Mouse (Mus musculus) MEL (cell line): ENCODE measurements at regions not wholly inside any gene's neighbourhood (a gene's known extent, or its start where the extent isn't known, plus 50 kb on each side); places are given as distances from the start of the nearest gene placed in this dataset.

ENCODE experiments used
- DNase-seq: peaks from one replicate; pipeline ENCODE4 v3.0.0; 2011; ENCODE audit warnings: low read depth, low spot score
- H3K27ac ChIP-seq: 2 replicates; pipeline ENCODE4 v1.5.1; 2012; ENCODE audit warnings: low read depth, mild to moderate bottlenecking, control low read depth, low read length, moderate library complexity; ENCODE audit not compliant: control insufficient read depth
- H3K27me3 ChIP-seq, 2 experiments: fragments of 150-350 bp in 1 of 2; sonication (generic) in 1 of 2; 2 replicates each; pipeline ENCODE4 v1.6.1; 2012; ENCODE audit warnings: low read length in 2 of 2, mild to moderate bottlenecking in 2 of 2, improper control_type of control experiment in 1 of 2, moderate library complexity in 1 of 2; ENCODE audit not compliant: insufficient read depth in 2 of 2, control insufficient read depth in 1 of 2
- H3K36me3 ChIP-seq, 2 experiments: 2 replicates each; pipeline ENCODE4 v1.6.1; 2012 to 2014; ENCODE audit warnings: low read length in 2 of 2, improper control_type of control experiment in 1 of 2, inconsistent platforms in 1 of 2, mild to moderate bottlenecking in 1 of 2; ENCODE audit not compliant: insufficient read depth in 2 of 2, control insufficient read depth in 1 of 2
- H3K4me1 ChIP-seq, 2 experiments: fragments of 150-350 bp in 1 of 2; sonication (generic) in 1 of 2; 2 replicates each; pipeline ENCODE4 v1.6.1; 2012; ENCODE audit warnings: low read length in 2 of 2, improper control_type of control experiment in 1 of 2, mild to moderate bottlenecking in 1 of 2; ENCODE audit not compliant: insufficient read depth in 2 of 2, control insufficient read depth in 1 of 2
- H3K4me3 ChIP-seq, 2 experiments: fragments of 150-350 bp in 1 of 2; sonication (generic) in 1 of 2; 2 replicates each; pipeline ENCODE4 v1.5.1; 2012; ENCODE audit warnings: low read depth in 2 of 2, low read length in 2 of 2, mild to moderate bottlenecking in 2 of 2, moderate library complexity in 2 of 2, control low read depth in 1 of 2, improper control_type of control experiment in 1 of 2; ENCODE audit not compliant: control insufficient read depth in 1 of 2, insufficient read depth in 1 of 2
- H3K79me2 ChIP-seq: 2 replicates; pipeline ENCODE4 v1.6.1; 2012; ENCODE audit warnings: mild to moderate bottlenecking, low read length, moderate library complexity; ENCODE audit not compliant: control insufficient read depth, poor library complexity, insufficient read depth
- H3K9ac ChIP-seq: 2 replicates; pipeline ENCODE4 v1.6.1; 2012; ENCODE audit warnings: low read depth, mild to moderate bottlenecking, control low read depth, low read length, moderate library complexity; ENCODE audit not compliant: control insufficient read depth, poor library complexity, severe bottlenecking
- H3K9me3 ChIP-seq: fragments of 150-350 bp; sonication (generic); replicated peaks from 2 replicates; pipeline ENCODE4 v1.6.1; 2012; ENCODE audit warnings: mild to moderate bottlenecking, low read length, improper control_type of control experiment, moderate library complexity; ENCODE audit not compliant: insufficient read depth
- CHD1 ChIP-seq: IDR thresholded peaks from 2 replicates; pipeline ENCODE4 v1.6.1; 2012; ENCODE audit warnings: low read depth, mild to moderate bottlenecking, inconsistent platforms, low read length, improper control_type of control experiment
- CTCF ChIP-seq, 3 experiments: IDR thresholded peaks in 2 of 3; conservative IDR thresholded peaks in 1 of 3; 2 replicates each; pipeline ENCODE4 v1.5.1; 2011 to 2012; ENCODE audit warnings: low read length in 3 of 3, low read depth in 2 of 3, mild to moderate bottlenecking in 2 of 3, improper control_type of control experiment in 1 of 3, inconsistent platforms in 1 of 3, mixed read lengths in 1 of 3, moderate library complexity in 1 of 3; ENCODE audit not compliant: control insufficient read depth in 1 of 3, insufficient read depth in 1 of 3, poor library complexity in 1 of 3, severe bottlenecking in 1 of 3
- E2F4 ChIP-seq: IDR thresholded peaks from 2 replicates; pipeline ENCODE4 v1.6.1; 2011; ENCODE audit warnings: low read depth, low read length, improper control_type of control experiment, borderline replicate concordance
- ELF1 ChIP-seq: IDR thresholded peaks from 2 replicates; pipeline ENCODE4 v1.6.1; 2014; ENCODE audit warnings: low read depth, mild to moderate bottlenecking, inconsistent platforms, low read length, improper control_type of control experiment, moderate library complexity
- EP300 ChIP-seq, 2 experiments: IDR thresholded peaks; 2 replicates each; pipeline ENCODE4 v1.6.1; 2011; ENCODE audit warnings: improper control_type of control experiment in 2 of 2, low read length in 2 of 2, low read depth in 1 of 2, mild to moderate bottlenecking in 1 of 2
- ETS1 ChIP-seq: IDR thresholded peaks from 2 replicates; pipeline ENCODE4 v1.6.1; 2012; ENCODE audit warnings: low read depth, mild to moderate bottlenecking, inconsistent platforms, low read length, improper control_type of control experiment, moderate library complexity
- GABPA ChIP-seq: IDR thresholded peaks from 2 replicates; pipeline ENCODE4 v1.6.1; 2012; ENCODE audit warnings: low read depth, mild to moderate bottlenecking, inconsistent platforms, low read length, improper control_type of control experiment, moderate library complexity
- GATA1 ChIP-seq: IDR thresholded peaks from 2 replicates; pipeline ENCODE4 v1.6.1; 2011; ENCODE audit warnings: low read depth, low read length, improper control_type of control experiment
- HCFC1 ChIP-seq: IDR thresholded peaks from 2 replicates; pipeline ENCODE4 v1.6.1; 2012; ENCODE audit warnings: low read depth, mild to moderate bottlenecking, inconsistent platforms, low read length, improper control_type of control experiment, moderate library complexity
- JUND ChIP-seq: IDR thresholded peaks from 2 replicates; pipeline ENCODE4 v1.6.1; 2011; ENCODE audit warnings: low read depth, mild to moderate bottlenecking, improper control_type of control experiment, low read length
- KAT2A ChIP-seq: conservative IDR thresholded peaks from 2 replicates; pipeline ENCODE4 v1.6.1; 2012; ENCODE audit warnings: low read depth, low read length, improper control_type of control experiment, inconsistent platforms
- MAX ChIP-seq: IDR thresholded peaks from 2 replicates; pipeline ENCODE4 v1.6.1; 2011; ENCODE audit warnings: low read length, improper control_type of control experiment
- MXI1 ChIP-seq: IDR thresholded peaks from 2 replicates; pipeline ENCODE4 v1.6.1; 2011; ENCODE audit warnings: mild to moderate bottlenecking, low read depth, low read length, improper control_type of control experiment
- MYB ChIP-seq: IDR thresholded peaks from 2 replicates; pipeline ENCODE4 v1.6.1; 2011; ENCODE audit warnings: mild to moderate bottlenecking, low read depth, low read length, improper control_type of control experiment
- MYC ChIP-seq: IDR thresholded peaks from 2 replicates; pipeline ENCODE4 v1.6.1; 2011; ENCODE audit warnings: low read depth, mild to moderate bottlenecking, low read length, improper control_type of control experiment, moderate library complexity
- POLR2AphosphoS5 ChIP-seq: IDR thresholded peaks from 2 replicates; pipeline ENCODE4 v1.6.1; 2012; ENCODE audit warnings: low read depth, borderline replicate concordance, mild to moderate bottlenecking, inconsistent platforms, low read length, moderate library complexity, mixed read lengths
- RCOR1 ChIP-seq: IDR thresholded peaks from 2 replicates; pipeline ENCODE4 v1.6.1; 2012; ENCODE audit warnings: low read depth, mild to moderate bottlenecking, inconsistent platforms, low read length, improper control_type of control experiment
- SIN3A ChIP-seq: IDR thresholded peaks from 2 replicates; pipeline ENCODE4 v1.6.1; 2012; ENCODE audit warnings: low read length, improper control_type of control experiment, inconsistent platforms
- SMC3 ChIP-seq: IDR thresholded peaks from 2 replicates; pipeline ENCODE4 v1.6.1; 2011; ENCODE audit warnings: low read depth, low read length, improper control_type of control experiment
- TAL1 ChIP-seq: IDR thresholded peaks from 2 replicates; pipeline ENCODE4 v1.6.1; 2012; ENCODE audit warnings: mild to moderate bottlenecking, inconsistent platforms, low read length, moderate library complexity, mixed read lengths
- TCF12 ChIP-seq: IDR thresholded peaks from 2 replicates; pipeline ENCODE4 v1.6.1; 2014; ENCODE audit warnings: low read depth, mild to moderate bottlenecking, inconsistent platforms, low read length, improper control_type of control experiment, moderate library complexity
- UBTF ChIP-seq: IDR thresholded peaks from 2 replicates; pipeline ENCODE4 v1.6.1; 2012; ENCODE audit warnings: low read depth, mild to moderate bottlenecking, inconsistent platforms, low read length, improper control_type of control experiment, moderate library complexity, borderline replicate concordance; ENCODE audit not compliant: insufficient read depth
- USF1 ChIP-seq: IDR thresholded peaks from 2 replicates; pipeline ENCODE4 v1.6.1; 2014; ENCODE audit warnings: low read depth, mild to moderate bottlenecking, inconsistent platforms, low read length, improper control_type of control experiment, moderate library complexity
- USF2 ChIP-seq, 2 experiments: IDR thresholded peaks; 2 replicates each; pipeline ENCODE4 v1.6.1; 2011 to 2012; ENCODE audit warnings: improper control_type of control experiment in 2 of 2, low read length in 2 of 2, borderline replicate concordance in 1 of 2, inconsistent platforms in 1 of 2, low read depth in 1 of 2, mild to moderate bottlenecking in 1 of 2; ENCODE audit not compliant: insufficient read depth in 1 of 2
- ZC3H11A ChIP-seq: IDR thresholded peaks from 2 replicates; pipeline ENCODE4 v1.6.1; 2012; ENCODE audit warnings: low read depth, mild to moderate bottlenecking, inconsistent platforms, low read length, improper control_type of control experiment
- ZKSCAN1 ChIP-seq: IDR thresholded peaks from 2 replicates; pipeline ENCODE4 v1.6.1; 2012; ENCODE audit warnings: low read depth, mild to moderate bottlenecking, inconsistent platforms, low read length, improper control_type of control experiment, moderate library complexity
- ZMIZ1 ChIP-seq: IDR thresholded peaks from 2 replicates; pipeline ENCODE4 v1.6.1; 2012; ENCODE audit warnings: low read depth, mild to moderate bottlenecking, inconsistent platforms, low read length, improper control_type of control experiment, moderate library complexity
- ZNF384 ChIP-seq: IDR thresholded peaks from 2 replicates; pipeline ENCODE4 v1.6.1; 2012; ENCODE audit warnings: low read depth, mild to moderate bottlenecking, inconsistent platforms, low read length, improper control_type of control experiment

- Histone ChIP-seq H3K36me3 (no peaks in the 10 kb centered on the region), H3K27ac (no peak overlapping the region), H3K9me3 (no peaks in the 10 kb centered on the region), H3K79me2 (no peaks in the 10 kb centered on the region), H3K27me3 (peaks cover 2 to 3% of the 10 kb centered on the region in 2 experiments; a peak in 3 of 4 replicates), H3K4me3 (no peak overlapping the region), H3K4me1 (no peaks in the 10 kb centered on the region), H3K9ac (no peak overlapping the region)
- TF ChIP-seq E2F4, result no peak
- TF ChIP-seq USF1, result no peak
- TF ChIP-seq JUND, result no peak
- TF ChIP-seq EP300 (IDR thresholded peaks at IDR 0.05; ENCODE audit: low read depth in 1 of 2, low read length in 2 of 2), result no peak
- no peak for TF ChIP-seq ZMIZ1
- no peak for TF ChIP-seq POLR2AphosphoS5
- no peak for TF ChIP-seq MAX
- TF ChIP-seq KAT2A, result no peak
- no peak for TF ChIP-seq ELF1
- TF ChIP-seq SMC3, result no peak
- no peak for TF ChIP-seq ZNF384
- TF ChIP-seq MXI1, result no peak
- TF ChIP-seq ETS1, result no peak
- TF ChIP-seq GABPA, result no peak
- TF ChIP-seq MYC, result no peak
- TF ChIP-seq ZC3H11A, result no peak
- no peak for TF ChIP-seq SIN3A
- TF ChIP-seq CTCF (IDR thresholded peaks at IDR 0.05 in 2 of 3, conservative IDR thresholded peaks at IDR 0.05 in 1 of 3; ENCODE audit: control insufficient read depth in 1 of 3, insufficient read depth in 1 of 3, low read depth in 2 of 3, low read length in 3 of 3, poor library complexity in 1 of 3, severe bottlenecking in 1 of 3), result no peak
- TF ChIP-seq UBTF, result no peak
- no peak for TF ChIP-seq CHD1
- no peak for DNase-seq
Measured at GRCm38 (mm10) chr13:32530926-32531512, 192.5 kb upstream of the Gmds start.

- no peaks in the 10 kb centered on the region for H3K9me3 ChIP-seq
- TF ChIP-seq MAX, result no peak
- no peak for TF ChIP-seq USF2 (IDR thresholded peaks at IDR 0.05; ENCODE audit: borderline replicate concordance in 1 of 2, insufficient read depth in 1 of 2, low read depth in 1 of 2, low read length in 2 of 2)
- no peak for TF ChIP-seq KAT2A
- no peak for TF ChIP-seq POLR2AphosphoS5
- TF ChIP-seq USF1, result no peak
- no peak for TF ChIP-seq RCOR1
- no peak for TF ChIP-seq HCFC1
- TF ChIP-seq ZKSCAN1, result no peak
- TF ChIP-seq MYB, result no peak
- no peak for TF ChIP-seq TAL1
- no peak for TF ChIP-seq GATA1
- TF ChIP-seq TCF12, result no peak
- TF ChIP-seq, all 39 proteins: peak for 0
- DNase-seq, result no peak
- Histone ChIP-seq H3K36me3 (no peaks in the 10 kb centered on the region), H3K9ac (no peak overlapping the region), H3K27ac (no peak overlapping the region), H3K4me1 (no peaks in the 10 kb centered on the region), H3K27me3 (no peaks in the 10 kb centered on the region; a peak in 2 of 4 replicates), H3K79me2 (no peaks in the 10 kb centered on the region), H3K4me3 (no peak overlapping the region)
Measured at GRCm38 (mm10) chr13:32518611-32519344, 180.2 kb upstream of the Gmds start.
